Mouse (Mus musculus) midbrain, embryonic 16.5 days (tissue): ENCODE measurements around the gene Cep128. TPM values are rescaled to one million over a fixed set of nuclear protein-coding genes. Genes with fewer than 3 reads are reported as not detected.

Experiments used
- ATAC-seq: fragments of 200-750 bp; cut with Nextera tagmentation; 2 replicates; pipeline ENCODE4 v1.8.0; 2017; ENCODE audit warnings: moderate TSS enrichment
- H3K27ac ChIP-seq: fragments of 300-500 bp; sonication (generic); 2 replicates; pipeline ENCODE4 v1.5.1; 2014; ENCODE audit warnings: mild to moderate bottlenecking, low read length, mixed read lengths
- H3K27me3 ChIP-seq: fragments of 300-500 bp; sonication (generic); 2 replicates; pipeline ENCODE4 v1.6.1; 2014; ENCODE audit warnings: low read depth, low read length, mixed read lengths; ENCODE audit not compliant: control insufficient read depth, insufficient read depth
- H3K36me3 ChIP-seq: fragments of 300-500 bp; sonication (generic); 2 replicates; pipeline ENCODE4 v1.6.1; 2014; ENCODE audit warnings: mild to moderate bottlenecking, low read length, moderate library complexity, mixed read lengths; ENCODE audit not compliant: control insufficient read depth, insufficient read depth
- H3K4me1 ChIP-seq: fragments of 300-500 bp; sonication (generic); 2 replicates; pipeline ENCODE4 v1.6.1; 2014; ENCODE audit warnings: mild to moderate bottlenecking, low read length, mixed read lengths; ENCODE audit not compliant: control insufficient read depth, insufficient read depth
- H3K4me2 ChIP-seq: fragments of 300-500 bp; sonication (generic); 2 replicates; pipeline ENCODE4 v1.6.1; 2014; ENCODE audit warnings: mild to moderate bottlenecking, low read length, mixed read lengths
- H3K4me3 ChIP-seq: fragments of 300-500 bp; sonication (generic); 2 replicates; pipeline ENCODE4 v1.5.1; 2014; ENCODE audit warnings: low read depth, mild to moderate bottlenecking, low read length, moderate library complexity, mixed read lengths
- H3K9ac ChIP-seq: fragments of 300-500 bp; sonication (generic); 2 replicates; pipeline ENCODE4 v1.6.1; 2014; ENCODE audit warnings: low read depth, low read length, mixed read lengths
- H3K9me3 ChIP-seq: fragments of 300-500 bp; sonication (generic); replicated peaks from 2 replicates; pipeline ENCODE4 v1.6.1; 2014; ENCODE audit warnings: mild to moderate bottlenecking, low read length, mixed read lengths; ENCODE audit not compliant: control insufficient read depth, poor library complexity, severe bottlenecking
- WGBS: fragments of 180-500 bp; shearing (Covaris S2); extraction: QIAGEN DNeasy Blood & Tissue Kit; methylation state at CpG from one replicate; pipeline ENCODE4 v1.1.7; 2014; 5-methylcytosine and 5-hydroxymethylcytosine counted together
- microRNA-seq: library from miRNA; unstranded; fragments of <30 nt; microRNA quantifications from one replicate; pipeline ENCODE4, GENCODE M21; 2017
- polyA plus RNA-seq: library from polyadenylated mRNA; unstranded; fragments of >200 nt; fragmentation: Nextera tagmentation; extraction: Ambion mirVana; gene quantifications from 2 replicates; pipeline ENCODE4 v1.2.1, GENCODE M21; 2015

Gene Cep128
- polyA plus RNA-seq, 1 experiment from 2014 or later: 3.6 TPM

- Histone ChIP-seq H3K4me3 (no peak overlapping the region), H3K27ac (no peak overlapping the region), H3K9me3 (no peaks in the 10 kb centered on the region), H3K36me3 (no peaks in the 10 kb centered on the region), H3K27me3 (no peaks in the 10 kb centered on the region), H3K4me2 (no peak overlapping the region), H3K9ac (no peak overlapping the region), H3K4me1 (no peaks in the 10 kb centered on the region)
- 93% methylated on average over 3 of the region's 3 CpGs for WGBS
- ATAC-seq: no peak
Measured at GRCm38 (mm10) chr12:90971156-90971555, 413.1 kb downstream of the Cep128 start.

- Histone ChIP-seq H3K4me1 (no peaks in the 10 kb centered on the region), H3K4me3 (no peak overlapping the region), H3K9ac (no peak overlapping the region), H3K4me2 (no peak overlapping the region), H3K27me3 (no peaks in the 10 kb centered on the region), H3K9me3 (no peaks in the 10 kb centered on the region), H3K27ac (no peak overlapping the region), H3K36me3 (no peaks in the 10 kb centered on the region)
- WGBS: 82% methylated on average over 5 of the region's 5 CpGs
- no peak for ATAC-seq
Measured at GRCm38 (mm10) chr12:90961386-90962017, 422.7 kb downstream of the Cep128 start.

GRCm38 (mm10) chr12:90954740-90955473 lies 429.3 kb downstream of the Cep128 start:
- no peak overlapping the region for H3K9ac ChIP-seq
- no peak overlapping the region for H3K4me2 ChIP-seq
- H3K4me3 ChIP-seq: no peak overlapping the region
- H3K36me3 ChIP-seq: no peaks in the 10 kb centered on the region
- ATAC-seq: no peak
- 67% methylated on average over 7 of the region's 7 CpGs for WGBS
- H3K27me3 ChIP-seq: no peaks in the 10 kb centered on the region
- no peak overlapping the region for H3K27ac ChIP-seq
- H3K4me1 ChIP-seq: no peaks in the 10 kb centered on the region
- no peaks in the 10 kb centered on the region for H3K9me3 ChIP-seq

Small RNAs within 50 kb of the gene (microRNA-seq; reads per million reads assigned to microRNA genes)
- gene Gm44370: not detected

Other genes starting within 250 kb of the Cep128 start
- gene Tshr, start 154 bp upstream of the Cep128 start, polyA plus RNA-seq: 0.35 and 0.43 TPM in 2 replicates
- gene Gtf2a1, start 206.1 kb upstream of the Cep128 start, polyA plus RNA-seq: 68.0 and 72.2 TPM in 2 replicates